Mouse (Mus musculus) lung, postnatal 0 days (tissue): ENCODE measurements around the gene Pptc7.

Experiments
- CTCF ChIP-seq: IDR thresholded peaks from 2 replicates; pipeline ENCODE4 v1.5.1; 2016; ENCODE audit warnings: antibody characterized with exemption, mild to moderate bottlenecking
- EP300 ChIP-seq: IDR thresholded peaks from 2 replicates; pipeline ENCODE4 v1.6.1; 2016; ENCODE audit warnings: antibody characterized with exemption, mild to moderate bottlenecking, control low read depth

DNA sequence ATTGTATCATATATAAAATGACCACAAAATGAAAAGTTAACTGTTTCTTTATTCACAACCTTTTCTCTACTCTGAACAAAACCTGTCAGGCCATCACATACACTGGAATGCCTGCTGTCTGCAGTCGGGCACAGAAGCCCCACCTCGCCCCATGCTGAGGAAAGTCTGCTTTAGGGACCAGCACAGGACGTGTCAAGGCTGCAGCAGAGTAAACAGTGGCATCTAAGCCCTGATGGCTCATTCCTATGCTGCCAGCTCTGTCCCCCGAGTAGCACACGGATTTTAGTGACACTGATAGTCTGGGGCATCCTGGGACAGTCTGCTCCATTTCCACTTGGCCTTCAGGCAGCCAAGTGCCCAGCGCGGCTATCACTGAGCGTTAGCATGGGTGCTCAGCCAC is 41.3 kb downstream of the Pptc7 start:
- TF ChIP-seq EP300 (no peak), CTCF (no peak)
